Mouse (Mus musculus): ENCODE data around the gene Stk39.

The Stk39 gene

DNA sequence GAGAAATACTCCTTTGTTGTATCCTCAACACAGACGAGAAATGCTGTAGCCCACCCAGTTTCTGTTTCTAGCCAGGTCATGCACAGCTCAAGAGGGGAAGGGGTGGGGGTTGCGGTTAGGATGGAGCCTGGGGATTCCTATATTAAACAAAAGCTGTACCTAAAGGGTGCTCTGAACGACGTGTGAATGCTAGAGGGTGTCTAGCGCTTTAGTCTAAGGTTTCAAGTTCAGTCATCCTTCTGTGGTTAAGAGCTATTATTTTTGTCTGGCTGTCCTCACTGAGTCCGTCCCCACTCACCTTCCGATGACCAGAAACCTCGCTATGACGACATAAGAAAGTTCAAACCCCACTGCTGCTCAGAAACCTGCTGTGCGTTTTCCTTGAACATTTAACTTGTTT, 182.9 kb downstream of the Stk39 start:
- DNase-seq (ENCODE audit: low spot score in 2 of 2), result no peak

DNA sequence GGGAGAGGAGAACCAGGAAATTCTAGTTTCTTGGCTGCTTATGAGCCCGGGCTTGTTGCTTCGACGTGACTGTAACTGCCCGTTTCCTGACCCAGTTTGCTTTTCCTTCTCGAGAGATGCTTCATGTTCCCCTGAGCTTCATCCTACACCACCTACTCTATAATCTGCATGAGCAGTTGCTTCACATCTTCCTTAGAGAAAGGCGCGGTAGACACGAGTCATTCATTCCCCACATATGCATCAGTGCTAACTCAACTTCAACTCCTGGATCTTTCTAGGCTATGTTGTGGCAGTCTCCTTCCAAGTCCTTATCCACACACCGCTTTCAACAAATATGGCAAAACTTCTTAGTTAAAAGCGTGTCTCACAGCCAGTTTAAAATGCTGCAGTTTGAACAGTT, 184.0 kb downstream of the Stk39 start:
- no peak for DNase-seq (ENCODE audit: low spot score in 2 of 2)

GRCm38 (mm10) chr2:68284391-68284790, 187.7 kb downstream of the Stk39 start:
- DNase-seq (ENCODE audit: low spot score in 2 of 2), result no peak

DNA sequence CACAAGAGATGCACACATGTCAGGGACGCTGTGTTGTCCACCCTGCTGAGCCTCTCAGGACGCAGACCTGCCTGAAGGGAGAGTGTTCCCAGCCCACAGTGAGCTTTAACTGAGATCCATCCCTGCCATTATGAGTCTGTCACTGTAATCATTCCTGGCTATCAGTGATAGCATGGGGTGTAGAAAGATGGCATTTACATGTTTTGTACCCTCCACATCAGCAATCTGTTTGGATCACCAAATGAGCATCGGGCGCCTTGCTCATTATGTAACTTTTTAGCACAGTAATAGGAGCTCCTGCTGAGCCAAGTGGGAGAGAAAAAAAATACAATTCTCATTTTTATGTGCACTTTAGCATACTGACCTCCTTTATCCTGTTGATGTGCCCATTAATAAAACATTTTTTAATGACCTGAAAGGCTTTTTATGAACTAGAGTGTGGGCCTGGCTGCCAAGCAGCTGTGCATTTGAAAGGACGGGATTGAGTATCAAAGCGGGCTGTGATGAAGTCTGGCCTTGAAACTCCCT, 189.0 kb downstream of the Stk39 start:
- DNase-seq (ENCODE audit: low spot score in 2 of 2), result no peak

GRCm38 (mm10) chr2:68281575-68281974, 190.5 kb downstream of the Stk39 start:
- DNase-seq (ENCODE audit: low spot score in 2 of 2), result no peak

DNA sequence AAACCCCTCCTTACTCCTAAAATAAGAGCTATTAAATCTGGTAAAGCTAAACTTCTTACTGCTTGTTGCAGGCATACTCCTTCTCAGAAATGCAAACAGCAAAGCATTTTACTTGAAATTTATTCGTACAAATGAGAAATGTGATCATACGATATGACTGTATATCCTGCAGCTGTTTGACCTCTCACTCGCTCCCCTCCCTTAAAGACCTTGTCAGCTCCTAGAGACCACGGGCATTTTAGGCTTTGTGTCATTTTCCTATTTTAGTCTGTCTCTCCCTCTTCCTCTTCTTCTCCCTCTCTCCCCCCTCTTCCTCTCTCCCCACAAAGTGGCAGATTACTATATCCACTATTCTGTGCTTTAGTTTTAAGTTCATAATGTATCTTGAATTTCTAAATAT, 200.8 kb downstream of the Stk39 start:
- DNase-seq (ENCODE audit: low spot score in 2 of 2), result no peak

DNA sequence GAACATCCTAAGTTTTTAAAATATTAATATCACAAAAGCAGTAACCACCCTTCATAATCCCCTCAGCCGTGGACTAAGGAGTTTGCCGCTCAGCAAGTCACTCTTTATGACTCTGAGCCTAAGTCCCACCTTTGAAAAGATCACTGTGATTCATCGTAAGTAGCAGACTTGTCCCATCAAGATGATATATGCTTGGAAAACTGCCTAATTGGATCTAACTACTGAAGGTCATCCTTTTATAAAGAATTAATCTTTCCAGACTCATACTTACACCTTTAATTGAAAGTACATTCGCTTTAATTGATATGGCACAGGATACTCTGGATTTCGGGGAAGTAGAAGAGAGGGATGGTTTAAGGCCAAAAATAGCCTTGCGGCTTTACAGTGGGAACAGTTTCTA, 201.2 kb downstream of the Stk39 start:
- DNase-seq (ENCODE audit: low spot score in 2 of 2), result no peak

GRCm38 (mm10) chr2:68269646-68270045, 202.4 kb downstream of the Stk39 start:
- DNase-seq (ENCODE audit: low spot score in 2 of 2), result no peak

GRCm38 (mm10) chr2:68264826-68265225, 207.2 kb downstream of the Stk39 start:
- no peak for DNase-seq (ENCODE audit: low spot score in 2 of 2)

GRCm38 (mm10) chr2:68260911-68261310, 211.2 kb downstream of the Stk39 start:
- no peak for DNase-seq (ENCODE audit: low spot score in 2 of 2)

- peak in 1 of 2 experiments; percentile 28 for DNase-seq (ENCODE audit: low spot score in 2 of 2)
These were observed 214.5 kb downstream of the Stk39 start for GRCm38 (mm10) chr2:68257571-68257970.

- DNase-seq (ENCODE audit: low spot score in 2 of 2), result peak in 1 of 2 experiments; percentile 37
These were observed 215.6 kb downstream of the Stk39 start for GRCm38 (mm10) chr2:68256472-68256871.

- no peak for DNase-seq (ENCODE audit: low spot score in 2 of 2)
These were observed 217.3 kb downstream of the Stk39 start for GRCm38 (mm10) chr2:68254756-68255155.

GRCm38 (mm10) chr2:68253222-68253621, 218.8 kb downstream of the Stk39 start:
- no peak for DNase-seq (ENCODE audit: low spot score in 2 of 2)

- no peak for DNase-seq (ENCODE audit: low spot score in 2 of 2)
These were observed 219.9 kb downstream of the Stk39 start for GRCm38 (mm10) chr2:68252048-68252758.

GRCm38 (mm10) chr2:68250897-68251296, 221.2 kb downstream of the Stk39 start:
- no peak for DNase-seq (ENCODE audit: low spot score in 2 of 2)

DNA sequence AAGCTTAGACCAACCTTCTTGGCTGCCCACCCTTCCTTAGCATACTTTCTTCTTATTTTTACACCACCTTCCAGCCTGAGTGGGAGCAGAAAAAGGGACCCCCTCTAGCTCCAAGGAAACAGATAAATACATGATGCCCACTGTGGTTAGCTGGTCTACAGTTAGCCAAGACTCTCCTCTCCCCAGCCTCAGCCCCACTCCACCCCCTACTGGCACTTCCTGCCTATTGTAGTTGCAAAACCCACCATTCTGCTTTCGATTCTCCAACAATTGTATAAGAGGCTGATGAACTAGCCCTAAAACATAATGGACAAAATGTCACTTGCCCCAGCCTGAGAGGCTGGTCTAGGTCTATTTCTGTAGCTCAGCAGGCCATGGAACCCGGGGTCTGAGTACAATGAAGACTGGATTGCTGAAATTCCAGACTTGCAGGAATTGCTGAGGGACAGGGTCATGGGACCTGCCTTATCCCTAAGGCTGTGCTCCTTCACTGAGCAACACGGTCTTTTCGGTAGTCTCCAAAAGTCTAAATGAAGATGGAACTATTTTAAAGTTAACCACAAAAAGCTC, 222.1 kb downstream of the Stk39 start:
- no peak for DNase-seq (ENCODE audit: low spot score in 2 of 2)

- no peak for DNase-seq (ENCODE audit: low spot score in 2 of 2)
These were observed 225.8 kb downstream of the Stk39 start for GRCm38 (mm10) chr2:68246284-68246683.

DNA sequence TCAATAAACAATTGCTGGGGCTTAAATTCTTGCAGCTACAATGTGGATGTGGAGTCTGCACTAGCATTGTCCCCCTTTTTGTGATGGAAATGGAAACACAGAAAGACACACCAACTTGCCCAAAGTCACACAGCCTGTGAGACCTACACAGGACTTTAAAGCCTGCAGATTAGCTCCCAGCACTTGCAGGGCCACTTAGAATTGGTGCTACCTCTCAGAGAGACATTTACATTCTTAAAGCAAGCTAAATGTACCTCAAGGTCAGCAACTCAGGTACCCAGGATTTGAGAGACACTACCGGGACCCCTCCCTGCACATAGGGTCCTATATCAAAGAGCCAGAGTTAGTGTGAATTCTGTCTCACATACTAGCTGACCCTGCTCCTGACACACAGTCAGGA, 227.5 kb downstream of the Stk39 start:
- DNase-seq (ENCODE audit: low spot score in 2 of 2), result no peak

GRCm38 (mm10) chr2:68243879-68244553, 228.1 kb downstream of the Stk39 start:
- DNase-seq (ENCODE audit: low spot score in 2 of 2), result no peak

DNA sequence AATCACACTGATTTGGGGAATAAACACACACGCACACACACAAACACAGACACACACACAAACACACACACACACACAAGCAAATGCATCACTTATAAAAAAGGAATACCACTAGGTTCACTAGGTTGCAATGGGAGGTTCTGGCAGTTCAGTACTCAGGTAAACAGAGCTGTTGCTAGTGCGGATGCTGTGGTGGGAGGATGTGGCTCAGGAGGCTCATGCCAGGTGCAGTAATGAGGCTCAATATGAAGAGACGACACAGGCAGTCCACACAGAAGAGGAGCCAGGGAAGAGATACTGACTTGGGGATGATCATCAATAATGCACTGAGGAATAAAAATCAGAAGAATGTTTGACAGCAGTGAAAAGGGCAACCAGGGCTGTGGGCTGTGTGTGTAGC, 228.8 kb downstream of the Stk39 start:
- DNase-seq (ENCODE audit: low spot score in 2 of 2), result no peak

- DNase-seq (ENCODE audit: low spot score in 2 of 2), result no peak
These were observed 230.0 kb downstream of the Stk39 start for GRCm38 (mm10) chr2:68242069-68242468.

- no peak for DNase-seq (ENCODE audit: low spot score in 2 of 2)
These were observed 230.4 kb downstream of the Stk39 start for GRCm38 (mm10) chr2:68241640-68242039.

Measured in right cerebral cortex, postnatal 36 days (tissue).